Mouse (Mus musculus) midbrain, embryonic 15.5 days (tissue): ENCODE measurements around the gene Bglap2. TPM values are rescaled to one million over a fixed set of nuclear protein-coding genes. Genes with fewer than 3 reads are reported as not detected.
A peak's percentile ranks its signal among the peaks of the same experiment; 100 is the strongest.
"Not testable (repeated sequence)": the region's sequence is repeated elsewhere in the genome, so short reads cannot be mapped to it uniquely, and the experiment has no call there.

Experiments used
- ATAC-seq: fragments of 200-750 bp; cut with Nextera tagmentation; replicated peaks from 2 replicates; pipeline ENCODE4 v1.8.0; 2017; ENCODE audit warnings: moderate TSS enrichment
- H3K27ac ChIP-seq: fragments of 300-500 bp; sonication (generic); 2 replicates; pipeline ENCODE4 v1.5.1; 2015; ENCODE audit warnings: mild to moderate bottlenecking, inconsistent platforms
- H3K27me3 ChIP-seq: fragments of 300-500 bp; sonication (generic); replicated peaks from 2 replicates; pipeline ENCODE4 v1.6.1; 2015; ENCODE audit warnings: inconsistent platforms
- H3K36me3 ChIP-seq: fragments of 300-500 bp; sonication (generic); replicated peaks from 2 replicates; pipeline ENCODE4 v1.6.1; 2015; ENCODE audit warnings: inconsistent platforms
- H3K4me1 ChIP-seq: fragments of 300-500 bp; sonication (generic); 2 replicates; pipeline ENCODE4 v1.6.1; 2015; ENCODE audit warnings: inconsistent platforms
- H3K4me2 ChIP-seq: fragments of 300-500 bp; sonication (generic); 2 replicates; pipeline ENCODE4 v1.6.1; 2015; ENCODE audit warnings: inconsistent platforms, mild to moderate bottlenecking, moderate library complexity
- H3K4me3 ChIP-seq: fragments of 300-500 bp; sonication (generic); 2 replicates; pipeline ENCODE4 v1.5.1; 2015; ENCODE audit warnings: mild to moderate bottlenecking, inconsistent platforms
- H3K9ac ChIP-seq: fragments of 300-500 bp; sonication (generic); 2 replicates; pipeline ENCODE4 v1.6.1; 2015; ENCODE audit warnings: mild to moderate bottlenecking, inconsistent platforms
- H3K9me3 ChIP-seq: fragments of 300-500 bp; sonication (generic); 2 replicates; pipeline ENCODE4 v1.6.1; 2016; ENCODE audit warnings: inconsistent platforms
- WGBS: fragments of 180-500 bp; shearing (Covaris S2); methylation state at CpG from one replicate; pipeline ENCODE4 v1.1.7; 2015; ENCODE audit warnings: mixed read lengths; 5-methylcytosine and 5-hydroxymethylcytosine counted together
- polyA plus RNA-seq: library from polyadenylated mRNA; unstranded; fragments of >200 nt; fragmentation: Nextera tagmentation; extraction: Ambion mirVana; gene quantifications from 2 replicates; pipeline ENCODE4 v1.2.1, GENCODE M21; 2015

The Bglap2 gene
- polyA plus RNA-seq, 1 experiment from 2014 or later, result not detected

DNA sequence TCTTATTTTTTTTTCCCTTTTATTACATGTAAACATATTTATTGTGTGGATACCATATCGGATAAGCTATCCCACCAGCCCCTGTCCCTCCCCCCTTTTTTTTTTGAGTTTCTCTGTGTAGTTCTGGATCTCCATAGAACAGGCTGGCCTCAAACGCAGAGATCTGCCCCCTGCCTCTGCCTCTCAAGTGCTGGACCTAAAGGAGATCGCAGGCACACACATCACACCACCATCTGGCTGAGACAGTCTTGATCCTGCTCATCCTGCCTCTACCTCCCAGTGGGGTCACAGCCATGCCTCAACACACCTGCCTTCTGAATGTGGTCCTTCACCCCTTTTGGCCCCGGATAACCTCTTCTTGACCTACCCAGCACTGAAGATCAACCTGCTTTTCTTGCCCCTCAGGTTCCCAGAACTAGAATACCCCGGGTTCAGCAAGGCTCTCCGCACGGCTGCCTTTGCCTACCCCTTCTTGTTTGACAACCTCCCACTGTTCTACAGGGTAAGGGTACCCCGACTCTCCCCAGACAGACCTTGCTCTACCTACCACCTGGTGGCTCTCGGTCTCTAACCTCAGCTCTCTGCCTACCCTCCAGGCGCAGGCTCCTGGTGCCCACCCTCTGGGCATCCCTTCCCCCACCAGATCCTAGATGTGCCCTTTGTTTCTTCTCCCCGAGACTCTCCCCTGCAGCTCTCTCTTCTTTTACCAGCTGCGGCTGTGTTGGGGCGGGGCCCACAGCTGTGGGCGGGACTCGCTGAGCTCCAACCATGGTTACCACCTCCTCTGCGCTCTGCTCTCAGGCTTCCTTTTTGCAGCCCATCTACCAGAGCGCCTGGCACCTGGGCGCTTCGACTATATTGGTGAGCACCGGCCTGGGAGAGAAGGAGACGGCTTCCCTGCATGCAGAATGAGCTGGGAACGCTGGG, 3.2 kb upstream of the Bglap2 start:
- 5% methylated on average over 21 of the region's 22 CpGs for WGBS
- peak overlapping the region; percentile 60; the same call in 1 of the 2 replicates for H3K27ac ChIP-seq
- H3K4me1 ChIP-seq, H3K27me3 ChIP-seq, H3K9ac ChIP-seq, H3K36me3 ChIP-seq, H3K9me3 ChIP-seq: not testable (repeated sequence)
- H3K4me2 ChIP-seq, result peak overlapping the region; percentile 45
- H3K4me3 ChIP-seq, result peak overlapping the region; percentile 21
- ATAC-seq, result peak; percentile 91

DNA sequence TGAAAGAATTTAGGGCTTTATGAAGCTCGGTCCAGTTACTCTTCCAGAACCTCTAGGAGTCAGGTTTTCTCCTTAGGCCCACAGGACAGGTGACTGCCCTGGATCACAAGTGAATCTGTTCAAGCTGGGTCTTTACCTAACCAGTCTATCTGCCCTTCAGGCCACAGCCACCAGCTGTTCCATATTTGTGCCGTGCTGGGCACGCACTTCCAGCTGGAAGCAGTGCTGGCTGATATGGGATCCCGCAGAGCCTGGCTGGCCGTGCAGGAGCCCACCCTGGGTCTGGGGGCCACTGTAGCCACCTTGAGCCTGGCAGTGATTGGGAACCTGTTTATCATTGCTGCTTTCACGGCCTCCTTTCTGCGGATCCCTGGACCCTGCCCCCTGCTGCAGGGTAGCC, 1.9 kb downstream of the Bglap2 start:
- not testable (repeated sequence) for H3K27me3 ChIP-seq, H3K9me3 ChIP-seq, H3K4me3 ChIP-seq, H3K4me1 ChIP-seq, H3K9ac ChIP-seq, H3K36me3 ChIP-seq
- 26% methylated on average over 5 of the region's 7 CpGs for WGBS
- Histone ChIP-seq H3K27ac (0 out of 2 replicates have a peak overlapping the region, but pooled peaks have one; percentile 53), H3K4me2 (peak overlapping the region; percentile 35)
- peak; percentile 41 for ATAC-seq

DNA sequence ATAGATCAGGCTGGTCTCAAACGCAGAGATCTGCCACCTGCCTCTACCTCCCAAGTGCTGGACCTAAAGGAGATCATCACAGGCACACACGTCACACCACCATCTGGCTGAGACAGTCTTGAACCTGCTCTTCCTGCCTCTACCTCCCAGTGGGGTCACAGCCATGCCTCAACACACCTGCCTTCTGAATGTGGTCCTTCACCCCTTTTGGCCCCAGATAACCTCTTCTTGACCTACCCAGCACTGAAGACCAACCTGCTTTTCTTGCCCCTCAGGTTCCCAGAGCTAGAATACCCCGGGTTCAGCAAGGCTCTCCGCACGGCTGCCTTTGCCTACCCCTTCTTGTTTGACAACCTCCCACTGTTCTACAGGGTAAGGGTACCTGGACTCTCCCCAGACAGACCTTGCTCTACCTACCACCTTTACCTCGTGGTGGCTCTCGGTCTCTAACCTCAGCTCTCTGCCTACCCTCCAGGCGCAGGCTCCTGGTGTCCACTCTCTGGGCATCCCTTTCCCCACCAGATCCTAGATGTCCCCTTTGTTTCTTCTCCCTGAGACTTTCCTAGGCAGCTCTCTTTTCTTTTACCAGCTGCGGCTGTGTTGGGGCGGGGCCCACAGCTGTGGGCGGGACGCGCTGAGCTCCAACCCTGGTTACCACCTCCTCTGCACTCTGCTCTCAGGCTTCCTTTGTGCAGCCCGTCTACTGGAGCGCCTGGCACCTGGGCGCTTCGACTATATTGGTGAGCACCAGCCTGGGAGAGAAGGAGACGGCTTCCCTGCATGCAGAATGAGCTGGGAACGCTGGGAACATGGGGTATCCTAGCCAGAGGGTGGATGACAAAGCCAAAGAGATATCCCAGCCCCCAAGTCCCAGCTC, 2.5 kb downstream of the Bglap2 start:
- H3K4me2 ChIP-seq, result peak overlapping the region; percentile 35
- H3K36me3 ChIP-seq, H3K9ac ChIP-seq, H3K4me1 ChIP-seq, H3K9me3 ChIP-seq, H3K27me3 ChIP-seq, H3K4me3 ChIP-seq: not testable (repeated sequence)
- peak overlapping the region; percentile 53; the same call in 1 of the 2 replicates for H3K27ac ChIP-seq
- WGBS, result 11% methylated on average over 19 of the region's 19 CpGs
- ATAC-seq, result peak; percentile 91

DNA sequence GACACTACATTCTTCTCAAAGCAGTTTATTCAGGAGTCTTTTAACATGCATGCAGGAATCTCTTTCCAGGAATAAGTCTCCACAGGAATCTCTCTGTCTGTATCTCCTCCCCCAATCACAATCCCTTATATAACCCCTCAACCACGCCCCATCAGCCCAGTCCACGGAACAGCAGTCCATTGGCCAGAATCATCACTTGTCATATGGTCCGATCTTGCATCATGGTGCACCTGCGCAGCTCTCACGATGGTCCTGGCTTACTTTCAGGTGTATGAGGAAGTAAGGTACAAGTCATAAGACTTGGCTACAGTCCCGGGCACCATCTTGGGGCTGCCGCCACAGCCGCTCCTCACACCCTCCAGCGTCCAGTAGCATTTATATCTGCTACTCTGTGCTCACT, 5.9 kb downstream of the Bglap2 start, which contains the start of gene Bglap3:
Bglap3 (minus strand) TSS at position 101 of the 400 bp plus-strand sequence.
- WGBS, result 95% methylated on average over 9 of the region's 9 CpGs
- not testable (repeated sequence) for H3K4me3 ChIP-seq

DNA sequence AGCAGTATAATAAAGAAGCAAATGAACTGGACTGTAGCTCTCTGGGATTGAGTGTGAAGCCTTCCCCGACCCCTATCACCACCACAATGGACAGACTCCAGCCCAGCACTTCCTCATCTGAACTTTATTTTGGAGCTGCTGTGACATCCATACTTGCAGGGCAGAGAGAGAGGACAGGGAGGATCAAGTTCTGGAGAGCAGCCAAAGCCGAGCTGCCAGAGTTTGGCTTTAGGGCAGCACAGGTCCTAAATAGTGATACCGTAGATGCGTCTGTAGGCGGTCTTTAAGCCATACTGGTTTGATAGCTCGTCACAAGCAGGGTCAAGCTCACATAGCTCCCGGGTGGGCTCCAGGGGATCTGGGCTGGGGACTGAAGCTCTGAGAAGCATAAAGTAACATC, 10.0 kb downstream of the Bglap2 start:
- not testable (repeated sequence) for H3K4me2 ChIP-seq, H3K4me1 ChIP-seq, H3K4me3 ChIP-seq, ATAC-seq, H3K9me3 ChIP-seq, H3K27ac ChIP-seq, H3K36me3 ChIP-seq, H3K9ac ChIP-seq
- 92% methylated on average over 7 of the region's 7 CpGs for WGBS
- peaks cover 14% of the 10 kb centered on the region for H3K27me3 ChIP-seq

More for the DNA sequence above, 5.9 kb downstream of the Bglap2 start, which contains the start of gene Bglap3:
- not testable (repeated sequence) for H3K27me3 ChIP-seq, H3K27ac ChIP-seq, H3K4me1 ChIP-seq, H3K9ac ChIP-seq, H3K36me3 ChIP-seq, H3K4me2 ChIP-seq, ATAC-seq, H3K9me3 ChIP-seq

DNA sequence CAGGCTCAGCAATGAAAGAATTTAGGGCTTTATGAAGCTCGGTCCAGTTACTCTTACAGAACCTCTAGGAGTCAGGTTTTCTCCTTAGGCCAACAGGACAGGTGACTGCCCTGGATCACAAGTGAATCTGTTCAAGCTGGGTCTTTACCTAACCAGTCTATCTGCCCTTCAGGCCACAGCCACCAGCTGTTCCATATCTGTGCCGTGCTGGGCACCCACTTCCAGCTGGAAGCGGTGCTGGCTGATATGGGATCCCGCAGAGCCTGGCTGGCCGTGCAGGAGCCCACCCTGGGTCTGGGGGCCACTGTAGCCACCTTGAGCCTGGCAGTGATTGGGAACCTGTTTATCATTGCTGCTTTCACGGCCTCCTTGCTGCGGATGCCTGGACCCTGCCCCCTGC, 11.0 kb downstream of the Bglap2 start:
- not testable (repeated sequence) for H3K27ac ChIP-seq, H3K9ac ChIP-seq, H3K4me1 ChIP-seq, H3K36me3 ChIP-seq, H3K4me3 ChIP-seq, H3K4me2 ChIP-seq, H3K9me3 ChIP-seq
- H3K27me3 ChIP-seq, result peaks cover 14% of the 10 kb centered on the region
- 0 out of 2 replicates have a peak, but pooled peaks have one; percentile 32 for ATAC-seq
- 62% methylated on average over 4 of the region's 7 CpGs for WGBS

DNA sequence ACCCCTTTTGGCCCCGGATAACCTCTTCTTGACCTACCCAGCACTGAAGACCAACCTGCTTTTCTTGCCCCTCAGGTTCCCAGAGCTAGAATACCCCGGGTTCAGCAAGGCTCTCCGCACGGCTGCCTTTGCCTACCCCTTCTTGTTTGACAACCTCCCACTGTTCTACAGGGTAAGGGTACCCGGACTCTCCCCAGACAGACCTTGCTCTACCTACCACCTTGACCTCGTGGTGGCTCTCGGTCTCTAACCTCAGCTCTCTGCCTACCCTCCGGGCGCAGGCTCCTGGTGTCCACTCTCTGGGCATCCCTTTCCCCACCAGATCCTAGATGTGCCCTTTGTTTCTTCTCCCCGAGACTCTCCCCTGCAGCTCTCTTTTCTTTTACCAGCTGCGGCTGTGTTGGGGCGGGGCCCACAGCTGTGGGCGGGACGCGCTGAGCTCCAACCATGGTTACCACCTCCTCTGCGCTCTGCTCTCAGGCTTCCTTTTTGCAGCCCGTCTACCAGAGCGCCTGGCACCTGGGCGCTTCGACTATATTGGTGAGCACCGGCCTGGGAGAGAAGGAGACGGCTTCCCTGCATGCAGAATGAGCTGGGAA, 11.6 kb downstream of the Bglap2 start:
- H3K27ac ChIP-seq, H3K4me1 ChIP-seq, H3K9me3 ChIP-seq, H3K36me3 ChIP-seq: not testable (repeated sequence)
- Histone ChIP-seq H3K4me3 (peak overlapping the region; percentile 24), H3K27me3 (peaks cover 14% of the 10 kb centered on the region), H3K9ac (peak overlapping the region; percentile 12; the same call in 1 of the 2 replicates), H3K4me2 (peak overlapping the region; percentile 44)
- 3% methylated on average over 21 of the region's 22 CpGs for WGBS
- ATAC-seq, result peak; percentile 85

DNA sequence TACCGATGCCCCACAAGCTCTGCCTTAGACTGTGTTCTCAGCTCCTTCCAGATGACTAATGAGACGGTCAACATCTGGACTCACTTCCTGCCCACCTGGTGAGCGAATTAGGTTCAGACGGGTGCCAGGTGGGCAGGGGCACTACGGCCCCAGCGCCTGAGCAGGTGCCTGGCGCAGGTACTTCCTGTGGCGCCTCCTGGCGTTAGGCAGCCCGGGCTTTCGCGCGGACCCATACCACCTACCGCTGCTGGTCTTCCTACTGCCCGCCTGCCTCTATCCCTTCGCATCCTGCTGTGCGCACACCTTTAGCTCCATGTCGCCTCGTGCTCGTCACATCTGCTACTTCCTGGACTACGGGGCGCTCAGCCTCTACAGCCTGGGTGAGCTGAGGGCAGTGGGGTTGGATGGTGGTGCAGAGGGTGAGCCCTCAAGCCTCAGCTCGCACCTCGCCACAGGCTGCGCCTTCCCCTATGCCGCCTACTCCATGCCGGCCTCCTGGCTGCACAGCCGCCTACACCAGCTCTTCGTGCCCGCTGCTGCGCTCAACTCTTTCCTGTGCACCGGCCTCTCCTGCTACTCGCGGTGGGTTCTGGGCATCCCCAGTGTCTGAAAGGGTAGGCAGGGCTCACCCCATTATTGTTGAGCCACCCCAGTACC, 12.7 kb downstream of the Bglap2 start:
- no peaks in the 10 kb centered on the region for H3K4me1 ChIP-seq
- no peak overlapping the region for H3K4me2 ChIP-seq
- H3K9me3 ChIP-seq, result no peaks in the 10 kb centered on the region
- no peak overlapping the region for H3K9ac ChIP-seq
- peaks cover 14% of the 10 kb centered on the region for H3K27me3 ChIP-seq
- no peak for ATAC-seq
- 38% methylated on average over 34 of the region's 34 CpGs for WGBS
- no peak overlapping the region for H3K4me3 ChIP-seq
- H3K27ac ChIP-seq, result no peak overlapping the region
- peaks cover 8% of the 10 kb centered on the region for H3K36me3 ChIP-seq

DNA sequence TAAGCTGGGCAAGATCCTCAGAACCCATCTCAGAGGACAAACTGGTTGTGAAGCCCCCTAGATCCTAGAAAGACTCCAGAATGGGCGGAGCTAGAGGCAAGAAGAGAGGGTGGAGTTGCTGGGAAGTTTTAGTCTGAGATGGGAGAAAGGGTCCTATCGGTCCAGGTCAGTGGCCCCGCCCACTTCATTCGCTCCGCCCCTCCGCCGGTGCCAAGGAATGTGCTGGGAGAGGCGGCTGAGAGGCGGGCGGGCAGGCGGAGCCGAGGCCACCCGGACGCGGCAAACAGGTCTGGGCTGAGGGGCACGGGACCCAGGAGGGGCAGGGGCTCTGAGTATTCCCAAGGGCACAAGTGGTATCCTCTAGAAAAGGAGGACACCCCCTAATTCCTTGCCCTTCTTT, 14.2 kb downstream of the Bglap2 start, which contains the start of gene Paqr6:
Paqr6 (plus strand) TSS at position 248 of the 400 bp plus-strand sequence.
- Histone ChIP-seq H3K27ac (0 out of 2 replicates have a peak within 1 kb of the TSS, but pooled peaks have one; percentile 20), H3K36me3 (peaks cover 22% of the 10 kb centered on the region), H3K27me3 (peaks cover 14% of the 10 kb centered on the region), H3K9ac (no peak within 1 kb of the TSS), H3K4me1 (no peaks in the 10 kb centered on the region), H3K4me2 (no peak within 1 kb of the TSS), H3K4me3 (no peak within 1 kb of the TSS), H3K9me3 (no peaks in the 10 kb centered on the region)
- ATAC-seq, result no peak
- WGBS, result 3% methylated on average over 16 of the region's 16 CpGs

DNA sequence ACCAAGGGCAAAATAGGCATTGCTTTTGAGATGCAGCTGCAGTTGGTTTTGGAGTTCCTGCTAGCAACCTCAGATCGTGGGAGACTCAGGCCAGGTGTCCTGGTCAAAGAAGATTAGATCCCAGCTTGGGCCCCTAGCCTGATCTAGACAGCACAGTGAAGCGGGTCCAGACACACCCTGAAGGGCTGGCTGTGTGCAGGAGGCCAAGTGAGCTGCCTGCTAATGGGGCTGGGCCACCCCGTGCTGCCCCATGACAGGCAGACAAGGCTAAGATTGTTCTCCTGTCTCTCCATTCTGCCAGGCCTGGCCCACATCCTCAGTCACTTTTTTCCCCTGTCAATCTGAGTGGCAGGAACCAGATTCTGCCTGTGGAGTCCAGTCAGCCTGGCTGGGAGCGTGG, 14.8 kb downstream of the Bglap2 start:
- Histone ChIP-seq H3K4me2 (no peak overlapping the region), H3K27me3 (peaks cover 14% of the 10 kb centered on the region), H3K9ac (no peak overlapping the region), H3K9me3 (no peaks in the 10 kb centered on the region), H3K36me3 (peaks cover 29% of the 10 kb centered on the region), H3K4me3 (no peak overlapping the region), H3K27ac (0 out of 2 replicates have a peak overlapping the region, but pooled peaks have one; percentile 20), H3K4me1 (no peaks in the 10 kb centered on the region)
- 71% methylated on average over 4 of the region's 4 CpGs for WGBS
- ATAC-seq, result no peak

DNA sequence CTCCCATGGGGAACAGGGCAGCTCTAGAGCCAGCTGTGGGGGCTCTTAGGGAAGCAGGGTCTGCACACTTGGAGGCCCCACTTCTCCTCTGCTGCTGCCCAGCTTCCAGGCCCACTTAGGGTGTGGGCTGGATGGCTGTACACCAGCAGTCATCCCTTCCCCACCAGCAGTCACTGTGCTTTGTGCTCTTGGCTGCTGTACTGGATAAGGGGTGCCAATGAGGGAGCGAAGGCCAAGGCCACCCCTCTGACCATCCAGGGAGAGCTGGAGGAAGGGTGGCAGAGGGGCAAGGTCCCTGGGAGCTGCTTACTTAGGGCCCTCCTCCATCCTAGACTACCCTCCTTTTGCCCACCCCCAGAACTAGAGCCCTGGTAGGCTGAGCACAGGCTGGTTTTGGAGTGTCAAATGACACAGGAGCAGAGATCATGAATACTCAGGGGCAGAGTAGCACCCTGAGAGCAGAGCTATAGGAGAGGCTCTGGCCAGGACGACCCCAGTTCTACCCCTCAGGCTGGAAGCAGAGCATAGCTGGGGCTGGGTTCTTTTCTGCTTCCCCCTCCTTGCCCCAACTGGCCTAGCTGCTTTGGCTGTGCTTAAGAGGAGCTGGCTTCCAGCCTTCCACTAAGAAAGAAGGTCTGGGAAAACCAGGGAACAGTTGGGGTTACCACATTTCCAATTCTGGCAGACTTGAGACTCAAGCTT, 16.7 kb downstream of the Bglap2 start:
- 87% methylated on average over 2 of the region's 2 CpGs for WGBS
- Histone ChIP-seq H3K27ac (no peak overlapping the region), H3K9me3 (no peaks in the 10 kb centered on the region), H3K27me3 (peaks cover 14% of the 10 kb centered on the region), H3K36me3 (peaks cover 37% of the 10 kb centered on the region), H3K4me2 (no peak overlapping the region), H3K4me1 (no peaks in the 10 kb centered on the region), H3K9ac (no peak overlapping the region), H3K4me3 (no peak overlapping the region)
- ATAC-seq, result no peak
